Mouse (Mus musculus) bone marrow macrophage, adult 2 months (primary cell): Measurements from ENCODE around the gene Clcn3.

Experiments used
- CTCF ChIP-seq: IDR thresholded peaks from 2 replicates; pipeline ENCODE4 v1.5.1; 2012; ENCODE audit warnings: low read depth, mild to moderate bottlenecking, low read length, moderate library complexity
- POLR2A ChIP-seq: IDR thresholded peaks from 2 replicates; pipeline ENCODE4 v1.6.1; 2012; ENCODE audit warnings: mild to moderate bottlenecking, low read depth, low read length, borderline replicate concordance

GRCm38 (mm10) chr8:60883419-60884137 is 99.5 kb downstream of the Clcn3 start:
- TF ChIP-seq CTCF = no peak
- TF ChIP-seq POLR2A = no peak
